Mouse (Mus musculus) embryonic facial prominence, embryonic 14.5 days (tissue): ENCODE results near the gene Gm20388. TPM values are rescaled to one million over a fixed set of nuclear protein-coding genes. Genes with fewer than 3 reads are reported as not detected.
A peak's percentile ranks its signal among the peaks of the same experiment; 100 is the strongest.
"Not testable (repeated sequence)": the region's sequence is repeated elsewhere in the genome, so short reads cannot be mapped to it uniquely, and the experiment has no call there.

Experiments used
- ATAC-seq: fragments of 200-750 bp; cut with Nextera tagmentation; 2 replicates; pipeline ENCODE4 v1.8.0; 2017; ENCODE audit warnings: low read depth, moderate number of reproducible peaks, moderate TSS enrichment
- DNase-seq: peaks from one replicate; pipeline ENCODE4 v3.0.0-alpha.2; 2015; ENCODE audit warnings: low spot score
- H3K27ac ChIP-seq: fragments of 300-500 bp; sonication (generic); replicated peaks from 2 replicates; pipeline ENCODE4 v1.5.1; 2014; ENCODE audit warnings: low read depth, mild to moderate bottlenecking, low read length, moderate library complexity
- H3K27me3 ChIP-seq: fragments of 300-500 bp; sonication (generic); replicated peaks from 2 replicates; pipeline ENCODE4 v1.6.1; 2014; ENCODE audit warnings: low read length; ENCODE audit not compliant: control insufficient read depth, insufficient read depth
- H3K36me3 ChIP-seq: fragments of 300-500 bp; sonication (generic); 2 replicates; pipeline ENCODE4 v1.6.1; 2014; ENCODE audit warnings: low read length, mixed read lengths; ENCODE audit not compliant: control insufficient read depth, insufficient read depth
- H3K4me1 ChIP-seq: fragments of 300-500 bp; sonication (generic); 2 replicates; pipeline ENCODE4 v1.6.1; 2014; ENCODE audit warnings: antibody characterized with exemption, low read length; ENCODE audit not compliant: control insufficient read depth, insufficient read depth
- H3K4me2 ChIP-seq: fragments of 300-500 bp; sonication (generic); 2 replicates; pipeline ENCODE4 v1.6.1; 2014; ENCODE audit warnings: low read depth, mild to moderate bottlenecking, low read length, moderate library complexity, mixed read lengths
- H3K4me3 ChIP-seq: fragments of 300-500 bp; sonication (generic); 2 replicates; pipeline ENCODE4 v1.5.1; 2014; ENCODE audit warnings: low read depth, mild to moderate bottlenecking, low read length
- H3K9ac ChIP-seq: fragments of 300-500 bp; sonication (generic); 2 replicates; pipeline ENCODE4 v1.6.1; 2014; ENCODE audit warnings: low read depth, mild to moderate bottlenecking, low read length, moderate library complexity, mixed read lengths
- H3K9me3 ChIP-seq: fragments of 300-500 bp; sonication (generic); 2 replicates; pipeline ENCODE4 v1.6.1; 2016; ENCODE audit warnings: low read length; ENCODE audit not compliant: control insufficient read depth
- WGBS: fragments of 180-500 bp; shearing (Covaris S2); extraction: QIAGEN DNeasy Blood & Tissue Kit; methylation state at CpG from one replicate; pipeline ENCODE4 v1.1.7; 2014; 5-methylcytosine and 5-hydroxymethylcytosine counted together
- polyA plus RNA-seq: library from polyadenylated mRNA; unstranded; fragments of >200 nt; fragmentation: Nextera tagmentation; extraction: Ambion mirVana; gene quantifications from 2 replicates; pipeline ENCODE4 v1.2.1, GENCODE M21; 2014

Gm20388 gene
- polyA plus RNA-seq, 1 experiment from 2014 or later, result not detected

GRCm38 (mm10) chr8:124007829-124008228, 4097.2 kb downstream of the Gm20388 start:
- H3K27me3 ChIP-seq, result no peaks in the 10 kb centered on the region
- H3K4me2 ChIP-seq, result no peak overlapping the region

DNA sequence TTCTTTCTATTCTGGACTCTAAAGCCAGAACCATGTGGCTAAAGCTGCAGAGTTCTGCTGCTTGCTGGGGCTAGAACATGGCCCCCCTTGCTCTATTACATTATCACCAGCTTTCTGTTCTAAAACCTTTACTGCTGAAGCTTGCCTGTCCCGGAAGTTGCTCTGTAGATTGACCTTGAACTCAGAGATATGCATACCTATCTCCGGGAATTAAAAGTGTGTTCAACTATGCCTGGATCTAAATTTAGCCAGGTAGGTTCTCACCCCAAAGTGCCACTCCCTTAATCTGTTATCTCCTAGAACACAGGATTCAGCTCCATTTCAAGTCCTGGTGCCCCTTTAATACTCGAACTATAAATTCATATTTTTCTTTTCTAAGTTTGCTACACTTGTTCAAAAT, 4100.9 kb downstream of the Gm20388 start:
- H3K4me3 ChIP-seq, result no peak overlapping the region
- WGBS, result 76% methylated on average over 3 of the region's 3 CpGs
- no peak overlapping the region for H3K9ac ChIP-seq
- no peak for DNase-seq
- H3K4me1 ChIP-seq, result 0 out of 2 replicates have a peak, but pooled peaks cover 4% of the 10 kb centered on the region
- H3K9me3 ChIP-seq, result no peaks in the 10 kb centered on the region
- no peak for ATAC-seq
- H3K27me3 ChIP-seq, result no peaks in the 10 kb centered on the region
- no peak overlapping the region for H3K4me2 ChIP-seq
- no peak overlapping the region for H3K27ac ChIP-seq
- peaks cover 30% of the 10 kb centered on the region for H3K36me3 ChIP-seq

More at GRCm38 (mm10) chr8:124007829-124008228, 4097.2 kb downstream of the Gm20388 start:
- Histone ChIP-seq H3K27ac (no peak overlapping the region), H3K9me3 (no peaks in the 10 kb centered on the region), H3K9ac (no peak overlapping the region), H3K36me3 (peaks cover 66% of the 10 kb centered on the region), H3K4me1 (0 out of 2 replicates have a peak, but pooled peaks cover 4% of the 10 kb centered on the region), H3K4me3 (no peak overlapping the region)
- DNase-seq (no peak), ATAC-seq (no peak)
- 87% methylated on average over 6 of the region's 6 CpGs for WGBS

- 96% methylated on average over 3 of the region's 3 CpGs for WGBS
- Histone ChIP-seq H3K9ac (no peak overlapping the region), H3K4me3 (no peak overlapping the region), H3K4me1 (0 out of 2 replicates have a peak, but pooled peaks cover 4% of the 10 kb centered on the region), H3K4me2 (no peak overlapping the region), H3K36me3 (peaks cover 25% of the 10 kb centered on the region), H3K27ac (no peak overlapping the region), H3K27me3 (no peaks in the 10 kb centered on the region), H3K9me3 (no peaks in the 10 kb centered on the region)
- ATAC-seq (no peak), DNase-seq (no peak)
Measured at GRCm38 (mm10) chr8:124011989-124012586, 4101.4 kb downstream of the Gm20388 start.

GRCm38 (mm10) chr8:124014299-124014698, 4103.7 kb downstream of the Gm20388 start:
- H3K36me3 ChIP-seq, H3K27me3 ChIP-seq, H3K4me2 ChIP-seq, DNase-seq, ATAC-seq, H3K9ac ChIP-seq, H3K4me3 ChIP-seq, H3K9me3 ChIP-seq, H3K27ac ChIP-seq: not testable (repeated sequence)
- peaks cover 10% of the 10 kb centered on the region for H3K4me1 ChIP-seq
- 90% methylated on average over 7 of the region's 7 CpGs for WGBS

GRCm38 (mm10) chr8:124014751-124015150, 4104.1 kb downstream of the Gm20388 start:
- Histone ChIP-seq H3K4me2 (no peak overlapping the region), H3K9me3 (no peaks in the 10 kb centered on the region), H3K4me1 (peaks cover 15% of the 10 kb centered on the region), H3K4me3 (no peak overlapping the region), H3K36me3 (no peaks in the 10 kb centered on the region), H3K27me3 (no peaks in the 10 kb centered on the region), H3K27ac (no peak overlapping the region), H3K9ac (no peak overlapping the region)
- 77% methylated on average over 3 of the region's 3 CpGs for WGBS
- ATAC-seq (no peak), DNase-seq (no peak)

- peak overlapping the region; percentile 83 for H3K4me2 ChIP-seq
- peaks cover 11% of the 10 kb centered on the region; the same call in 1 of the 2 replicates for H3K36me3 ChIP-seq
- peaks cover 20% of the 10 kb centered on the region for H3K4me1 ChIP-seq
- H3K4me3 ChIP-seq, result peak overlapping the region; percentile 83
- no peaks in the 10 kb centered on the region for H3K27me3 ChIP-seq
- H3K9me3 ChIP-seq, result no peaks in the 10 kb centered on the region
- 29% methylated on average over 13 of the region's 13 CpGs for WGBS
- H3K9ac ChIP-seq, result peak overlapping the region; percentile 43
- DNase-seq (peak; percentile 13), ATAC-seq (no peak)
- H3K27ac ChIP-seq, result no peak overlapping the region
Measured at GRCm38 (mm10) chr8:124019782-124020181, 4109.1 kb downstream of the Gm20388 start.

- DNase-seq, result peak; percentile 84
- ATAC-seq, result peak; percentile 87
- H3K4me2 ChIP-seq, result peak overlapping the region; percentile 83
- H3K9ac ChIP-seq, result peak overlapping the region; percentile 88
- H3K27ac ChIP-seq, result peak overlapping the region; percentile 87
- peaks cover 20% of the 10 kb centered on the region for H3K4me1 ChIP-seq
- H3K4me3 ChIP-seq, result peak overlapping the region; percentile 83
- peaks cover 19% of the 10 kb centered on the region for H3K36me3 ChIP-seq
- H3K9me3 ChIP-seq, result no peaks in the 10 kb centered on the region
- WGBS, result under 1% methylated on average over 16 of the region's 87 CpGs
- no peaks in the 10 kb centered on the region for H3K27me3 ChIP-seq
Measured at GRCm38 (mm10) chr8:124020439-124021236, 4110.0 kb downstream of the Gm20388 start.

DNA sequence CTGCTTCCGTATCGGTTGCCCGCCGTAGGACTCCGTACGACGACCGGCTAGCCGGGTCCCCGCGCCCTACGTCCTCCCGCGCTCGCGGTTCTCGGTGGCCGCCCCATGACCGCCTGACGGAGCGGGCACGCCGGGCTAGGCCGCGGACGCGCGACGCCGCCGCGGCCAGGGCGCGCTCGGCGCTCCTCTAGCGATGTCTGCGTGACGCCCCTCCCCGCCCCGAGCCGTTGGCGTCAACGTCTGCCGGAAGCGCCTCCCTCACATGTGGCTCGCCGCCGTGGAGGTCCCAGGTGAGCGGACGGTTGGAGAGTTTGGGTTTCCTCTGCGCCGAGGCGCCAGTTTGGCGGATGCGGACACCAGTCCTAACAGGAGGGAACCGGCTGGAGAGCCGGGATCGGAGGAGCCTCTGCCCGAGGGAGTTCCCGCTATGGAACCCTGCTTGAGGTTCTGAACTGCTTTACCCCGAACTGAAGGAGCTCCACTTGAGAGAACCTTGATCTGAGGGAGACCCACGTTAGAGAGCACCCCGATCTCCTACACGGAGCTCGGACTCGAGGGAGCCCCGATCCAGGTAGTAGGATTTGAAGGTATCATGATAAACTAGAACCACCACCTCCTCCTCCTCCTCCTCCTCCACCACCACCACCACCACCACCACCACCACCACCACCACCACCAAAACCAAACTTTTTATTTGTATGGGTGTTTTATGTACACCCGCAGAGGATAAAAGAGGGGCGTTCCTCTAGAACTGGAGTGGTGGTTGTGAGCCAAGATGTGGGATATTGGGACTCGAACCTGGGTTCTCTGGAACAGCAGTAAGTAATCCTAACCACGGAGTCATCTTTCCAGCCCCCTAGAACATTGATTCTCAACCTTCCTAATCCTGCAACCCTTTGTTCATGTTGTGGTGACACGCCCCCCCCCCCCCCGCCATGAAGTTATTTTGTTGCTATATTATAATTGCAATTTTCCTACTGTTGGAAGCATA, 4110.9 kb downstream of the Gm20388 start, which contains the start of the genes Taf5l and Urb2:
Taf5l (minus strand) TSS at position 161 of the 991 bp plus-strand sequence.
Urb2 (plus strand) TSS at position 272 of the 991 bp plus-strand sequence.
- peak within 1 kb of the TSS; percentile 87 for H3K27ac ChIP-seq
- peak within 1 kb of the TSS; percentile 83 for H3K4me2 ChIP-seq
- no peaks in the 10 kb centered on the region for H3K9me3 ChIP-seq
- peaks cover 20% of the 10 kb centered on the region for H3K4me1 ChIP-seq
- ATAC-seq, result peak; percentile 94
- no peaks in the 10 kb centered on the region for H3K27me3 ChIP-seq
- H3K4me3 ChIP-seq, result peak within 1 kb of the TSS; percentile 83
- under 1% methylated on average over 24 of the region's 74 CpGs for WGBS
- H3K9ac ChIP-seq, result peak within 1 kb of the TSS; percentile 88
- DNase-seq, result peak; percentile 95
- peaks cover 25% of the 10 kb centered on the region for H3K36me3 ChIP-seq
